Mouse (Mus musculus) erythroblast, embryonic 14.5 days (primary cell): ENCODE data around the gene Uba52. TPM values are rescaled to one million over a fixed set of nuclear protein-coding genes. Genes with fewer than 3 reads are reported as not detected.

Experiments
- H3K27me3 ChIP-seq: 2 replicates; pipeline ENCODE4 v1.6.1; 2012; ENCODE audit warnings: inconsistent platforms; ENCODE audit not compliant: control insufficient read depth
- H3K36me3 ChIP-seq: 2 replicates; pipeline ENCODE4 v1.6.1; 2012; ENCODE audit warnings: mild to moderate bottlenecking, inconsistent platforms; ENCODE audit not compliant: control insufficient read depth
- H3K4me1 ChIP-seq: 2 replicates; pipeline ENCODE4 v1.6.1; 2012; ENCODE audit warnings: inconsistent platforms; ENCODE audit not compliant: control insufficient read depth
- H3K4me3 ChIP-seq: replicated peaks from 2 replicates; pipeline ENCODE3; 2012; ENCODE audit warnings: moderate library complexity, mild to moderate bottlenecking, inconsistent platforms
- H3K9me3 ChIP-seq: 2 replicates; pipeline ENCODE4 v1.6.1; 2012; ENCODE audit warnings: low read length, inconsistent platforms, mixed read lengths; ENCODE audit not compliant: control insufficient read depth
- GATA1 ChIP-seq: IDR thresholded peaks from 2 replicates; pipeline ENCODE4 v1.6.1; 2012; ENCODE audit warnings: low read length, inconsistent platforms, mixed read lengths
- TAL1 ChIP-seq: IDR thresholded peaks from 3 replicates; pipeline ENCODE4 v1.6.1; 2012; ENCODE audit warnings: low read length, inconsistent platforms, mixed read lengths
- polyA plus RNA-seq: library from polyadenylated mRNA; stranded (reverse); fragments of >175 nt; gene quantifications from 2 replicates; pipeline ENCODE4 v1.2.3, GENCODE M21; 2012

Uba52 gene
- polyA plus RNA-seq, 1 experiment: 107 TPM

- Histone ChIP-seq H3K36me3 (peaks cover 67% of the 10 kb centered on the region), H3K9me3 (no peaks in the 10 kb centered on the region), H3K27me3 (no peaks in the 10 kb centered on the region), H3K4me1 (peaks cover 37% of the 10 kb centered on the region), H3K4me3 (no peak overlapping the region)
- TF ChIP-seq TAL1 (no peak), GATA1 (no peak)
Measured at GRCm38 (mm10) chr8:70467229-70467725, 43.3 kb downstream of the Uba52 start.

GRCm38 (mm10) chr8:70466771-70467170 is 43.8 kb downstream of the Uba52 start:
- H3K4me1 ChIP-seq: peaks cover 37% of the 10 kb centered on the region
- peaks cover 65% of the 10 kb centered on the region for H3K36me3 ChIP-seq
- no peaks in the 10 kb centered on the region for H3K9me3 ChIP-seq
- H3K27me3 ChIP-seq: no peaks in the 10 kb centered on the region
- H3K4me3 ChIP-seq: no peak overlapping the region
- TF ChIP-seq GATA1 (no peak), TAL1 (no peak)

GRCm38 (mm10) chr8:70466305-70466704 is 44.3 kb downstream of the Uba52 start:
- Histone ChIP-seq H3K4me1 (peaks cover 37% of the 10 kb centered on the region), H3K36me3 (peaks cover 61% of the 10 kb centered on the region), H3K27me3 (no peaks in the 10 kb centered on the region), H3K4me3 (no peak overlapping the region), H3K9me3 (no peaks in the 10 kb centered on the region)
- TF ChIP-seq GATA1 (no peak), TAL1 (no peak)

GRCm38 (mm10) chr8:70465701-70466100 is 44.9 kb downstream of the Uba52 start:
- no peaks in the 10 kb centered on the region for H3K9me3 ChIP-seq
- H3K4me1 ChIP-seq: peaks cover 37% of the 10 kb centered on the region
- H3K4me3 ChIP-seq: no peak overlapping the region
- H3K27me3 ChIP-seq: no peaks in the 10 kb centered on the region
- H3K36me3 ChIP-seq: peaks cover 58% of the 10 kb centered on the region
- TF ChIP-seq TAL1 (no peak), GATA1 (no peak)

- no peaks in the 10 kb centered on the region; the same call in 1 of the 2 replicates for H3K27me3 ChIP-seq
- no peak for TF ChIP-seq TAL1
- no peak for TF ChIP-seq GATA1
- H3K36me3 ChIP-seq: peaks cover 57% of the 10 kb centered on the region
- H3K4me1 ChIP-seq: peaks cover 27% of the 10 kb centered on the region
- H3K4me3 ChIP-seq: no peak overlapping the region
- peaks cover 8% of the 10 kb centered on the region for H3K9me3 ChIP-seq
Measured at GRCm38 (mm10) chr8:70464162-70464561, 46.4 kb downstream of the Uba52 start.

- no peak for TF ChIP-seq GATA1
- no peak for TF ChIP-seq TAL1
- H3K4me1 ChIP-seq: peaks cover 25% of the 10 kb centered on the region
- peaks cover 8% of the 10 kb centered on the region for H3K9me3 ChIP-seq
- H3K36me3 ChIP-seq: peaks cover 53% of the 10 kb centered on the region
- H3K4me3 ChIP-seq: no peak overlapping the region
- no peaks in the 10 kb centered on the region; the same call in 1 of the 2 replicates for H3K27me3 ChIP-seq
Measured at GRCm38 (mm10) chr8:70463306-70463705, 47.3 kb downstream of the Uba52 start.

GRCm38 (mm10) chr8:70462516-70462813 is 48.1 kb downstream of the Uba52 start:
- Histone ChIP-seq H3K4me1 (peaks cover 23% of the 10 kb centered on the region), H3K9me3 (peaks cover 8% of the 10 kb centered on the region), H3K36me3 (peaks cover 47% of the 10 kb centered on the region), H3K27me3 (no peaks in the 10 kb centered on the region; the same call in 1 of the 2 replicates), H3K4me3 (no peak overlapping the region)
- TF ChIP-seq TAL1: no peak
- TF ChIP-seq GATA1: no peak

GRCm38 (mm10) chr8:70461765-70462515 is 48.7 kb downstream of the Uba52 start:
- peaks cover 42% of the 10 kb centered on the region for H3K36me3 ChIP-seq
- no peak overlapping the region for H3K4me3 ChIP-seq
- TF ChIP-seq TAL1: no peak
- TF ChIP-seq GATA1: no peak
- no peaks in the 10 kb centered on the region; the same call in 1 of the 2 replicates for H3K27me3 ChIP-seq
- H3K9me3 ChIP-seq: peaks cover 8% of the 10 kb centered on the region
- peaks cover 25% of the 10 kb centered on the region for H3K4me1 ChIP-seq

GRCm38 (mm10) chr8:70460606-70461005 is 50.0 kb downstream of the Uba52 start:
- Histone ChIP-seq H3K4me3 (no peak overlapping the region), H3K9me3 (peaks cover 8% of the 10 kb centered on the region), H3K36me3 (peaks cover 28% of the 10 kb centered on the region), H3K27me3 (no peaks in the 10 kb centered on the region; the same call in 1 of the 2 replicates), H3K4me1 (peaks cover 34% of the 10 kb centered on the region)
- no peak for TF ChIP-seq TAL1
- TF ChIP-seq GATA1: no peak
